ENCODE assay signal across 12 mouse cellular contexts in genomic region chr7:102170300-102170699, GRCm38 (mm10). TPM values are rescaled to one million over a fixed set of nuclear protein-coding genes. Genes with fewer than 3 reads are reported as not detected.
DNase-seq lines count a peak whose midpoint lies in the region; ATAC-seq and TF ChIP-seq lines count a peak whose summit lies in the region.
"Had no signal": no experiment of that assay in that cellular context is flagged by ENCODE, and none has a peak within 500 bp of the region (broad histone marks: within the 10 kb centered on the region; RNA-seq: fewer than 3 reads in every experiment).

No protein-coding gene starts in this region.

- H3K27ac ChIP-seq in midbrain, postnatal 0 days (ENCODE audit: low read depth, low read length), result no peak overlapping the region
- H3K27ac ChIP-seq in midbrain, embryonic 10.5 days (replicated peaks), result no peak overlapping the region
- no peak overlapping the region for H3K27ac ChIP-seq in stomach, postnatal 0 days (replicated peaks)
- H3K27ac ChIP-seq in intestine, embryonic 16.5 days (ENCODE audit: low read length), result no peak overlapping the region
- H3K27ac ChIP-seq: midbrain, embryonic 12.5 days; stomach, embryonic 15.5 days had no signal

- peak; percentile 36 for DNase-seq in heart, adult 11 months
- DNase-seq in heart, postnatal 10 days, result no peak
- no peak for DNase-seq in midbrain, postnatal 0 days (ENCODE audit: low spot score)
- no peak for DNase-seq in midbrain, embryonic 10.5 days (ENCODE audit: low spot score)
- DNase-seq in stomach, postnatal 0 days (ENCODE audit: low spot score), result no peak
- no peak for DNase-seq in testis, postnatal 14 days (ENCODE audit: low spot score)

- intact Hi-C loops in heart, postnatal 10 days (cut with DNase I), result no loop called here

- H3K4me3 ChIP-seq in midbrain, postnatal 0 days (ENCODE audit: low read depth, low read length), result no peak overlapping the region
- no peak overlapping the region for H3K4me3 ChIP-seq in midbrain, embryonic 10.5 days
- H3K4me3 ChIP-seq in stomach, postnatal 0 days (ENCODE audit: low read depth, low read length), result no peak overlapping the region
- H3K4me3 ChIP-seq in intestine, embryonic 16.5 days (ENCODE audit: low read length), result no peak overlapping the region
- H3K4me3 ChIP-seq: midbrain, embryonic 12.5 days; stomach, embryonic 15.5 days had no signal

- no peak overlapping the region for H3K9ac ChIP-seq in midbrain, postnatal 0 days (replicated peaks; ENCODE audit: low read length, poor library complexity, severe bottlenecking)
- no peak overlapping the region for H3K9ac ChIP-seq in stomach, postnatal 0 days (ENCODE audit: low read length)
- no peak overlapping the region for H3K9ac ChIP-seq in intestine, embryonic 16.5 days (ENCODE audit: low read depth, low read length)
- H3K9ac ChIP-seq: midbrain, embryonic 12.5 days; stomach, embryonic 15.5 days had no signal

- no peaks in the 10 kb centered on the region for H3K9me3 ChIP-seq in midbrain, postnatal 0 days (ENCODE audit: low read length)
- no peaks in the 10 kb centered on the region for H3K9me3 ChIP-seq in midbrain, embryonic 10.5 days (replicated peaks)
- H3K9me3 ChIP-seq in stomach, postnatal 0 days (ENCODE audit: control insufficient read depth, low read length), result no peaks in the 10 kb centered on the region
- no peaks in the 10 kb centered on the region for H3K9me3 ChIP-seq in intestine, embryonic 16.5 days (ENCODE audit: control insufficient read depth, low read length)
- H3K9me3 ChIP-seq: midbrain, embryonic 12.5 days; stomach, embryonic 15.5 days had no signal

- H3K36me3 ChIP-seq in midbrain, postnatal 0 days (ENCODE audit: insufficient read depth, low read length), result no peaks in the 10 kb centered on the region
- peaks cover 90% of the 10 kb centered on the region for H3K36me3 ChIP-seq in midbrain, embryonic 10.5 days
- H3K36me3 ChIP-seq in stomach, postnatal 0 days (ENCODE audit: control insufficient read depth, insufficient read depth, low read length), result peaks cover 6% of the 10 kb centered on the region
- H3K36me3 ChIP-seq in intestine, embryonic 16.5 days (ENCODE audit: control insufficient read depth, insufficient read depth, low read length), result 0 out of 2 replicates have a peak, but pooled peaks cover 3% of the 10 kb centered on the region

- ATAC-seq in midbrain, postnatal 0 days (ENCODE audit: low FRiP score), result no peak
- 0 out of 2 replicates have a peak, but pooled peaks have one; percentile 52 for ATAC-seq in common myeloid progenitor, adult 5-6 weeks (replicated peaks; ENCODE audit: low read depth, poor library complexity, severe bottlenecking)
- no peak for ATAC-seq in stomach, postnatal 0 days (ENCODE audit: low FRiP score, low TSS enrichment)
- no peak for ATAC-seq in intestine, embryonic 16.5 days
- ATAC-seq: inflammation-experienced regulatory T-cells, adult 6 months had no signal

- H3K4me1 ChIP-seq in midbrain, postnatal 0 days (ENCODE audit: insufficient read depth, low read length), result no peaks in the 10 kb centered on the region
- no peaks in the 10 kb centered on the region for H3K4me1 ChIP-seq in midbrain, embryonic 10.5 days
- H3K4me1 ChIP-seq in stomach, postnatal 0 days (replicated peaks; ENCODE audit: control insufficient read depth, insufficient read depth), result no peaks in the 10 kb centered on the region
- H3K4me1 ChIP-seq in intestine, embryonic 16.5 days (ENCODE audit: control insufficient read depth, insufficient read depth, low read length), result no peaks in the 10 kb centered on the region
- H3K4me1 ChIP-seq: midbrain, embryonic 12.5 days; stomach, embryonic 15.5 days had no signal

- peak; percentile 25 for TF ChIP-seq CTCF in midbrain, postnatal 0 days (IDR thresholded peaks at IDR 0.05)
- TF ChIP-seq CTCF in stomach, postnatal 0 days (IDR thresholded peaks at IDR 0.05; ENCODE audit: low read depth), result peak; percentile 60

- no peak overlapping the region for H3K4me2 ChIP-seq in midbrain, postnatal 0 days (ENCODE audit: low read depth, low read length, poor library complexity, severe bottlenecking)
- H3K4me2 ChIP-seq in stomach, postnatal 0 days (replicated peaks; ENCODE audit: low read depth), result no peak overlapping the region
- H3K4me2 ChIP-seq in intestine, embryonic 16.5 days (ENCODE audit: low read depth, low read length), result no peak overlapping the region
- H3K4me2 ChIP-seq: midbrain, embryonic 12.5 days; stomach, embryonic 15.5 days had no signal

- TF ChIP-seq EP300 in stomach, postnatal 0 days (optimal IDR thresholded peaks at IDR 0.05), result no peak

- no peaks in the 10 kb centered on the region for H3K27me3 ChIP-seq in midbrain, postnatal 0 days (ENCODE audit: insufficient read depth, low read length)
- no peaks in the 10 kb centered on the region for H3K27me3 ChIP-seq in midbrain, embryonic 10.5 days (ENCODE audit: low read depth, poor library complexity, severe bottlenecking)
- H3K27me3 ChIP-seq in stomach, postnatal 0 days (ENCODE audit: control insufficient read depth, insufficient read depth, low read length), result no peaks in the 10 kb centered on the region
- H3K27me3 ChIP-seq in intestine, embryonic 16.5 days (replicated peaks; ENCODE audit: control insufficient read depth, insufficient read depth, low read length), result no peaks in the 10 kb centered on the region
- H3K27me3 ChIP-seq: midbrain, embryonic 12.5 days; stomach, embryonic 15.5 days had no signal

RNA-seq across cellular contexts. Expression of gene Nup98, which starts 39.7 kb away (rescaled TPM):
- 10 to 100 TPM; 39.9 to 40.5 TPM for total RNA-seq in heart, postnatal 10 days (2021)
- 36.3 and 39.5 TPM in 2 replicates for total RNA-seq in midbrain, postnatal 0 days (2014; rRNA removed)
- polyA plus RNA-seq in midbrain, postnatal 0 days (2015; fragmentation: Nextera tagmentation; extraction: Ambion mirVana), result 10.0 and 10.2 TPM in 2 replicates
- 43.9 and 44.4 TPM in 2 replicates for polyA plus RNA-seq in midbrain, embryonic 10.5 days (2016; fragmentation: Nextera tagmentation; extraction: Ambion mirVana)
- 54.7 and 60.9 TPM in 2 replicates for total RNA-seq in common myeloid progenitor, adult 5-6 weeks (2017)
- polyA plus RNA-seq in stomach, postnatal 0 days (2015; fragmentation: Nextera tagmentation; extraction: Ambion mirVana), result 12.1 and 12.3 TPM in 2 replicates
- 27.5 and 27.9 TPM in 2 replicates for polyA plus RNA-seq in intestine, embryonic 16.5 days (2015; fragmentation: Nextera tagmentation; extraction: Ambion mirVana)

RNA-seq across cellular contexts. Expression of gene Pgap2, which starts 39.7 kb away (rescaled TPM):
- 10 to 100 TPM; 55.2 to 58.0 TPM for total RNA-seq in heart, postnatal 10 days (2021)
- 56.6 TPM in 2 replicates for total RNA-seq in midbrain, postnatal 0 days (2014; rRNA removed)
- 51.7 and 54.9 TPM in 2 replicates for polyA plus RNA-seq in midbrain, postnatal 0 days (2015; fragmentation: Nextera tagmentation; extraction: Ambion mirVana)
- polyA plus RNA-seq in midbrain, embryonic 10.5 days (2016; fragmentation: Nextera tagmentation; extraction: Ambion mirVana), result 48.7 and 49.2 TPM in 2 replicates
- 23.1 and 30.9 TPM in 2 replicates for total RNA-seq in common myeloid progenitor, adult 5-6 weeks (2017)
- 88.2 and 89.6 TPM in 2 replicates for polyA plus RNA-seq in stomach, postnatal 0 days (2015; fragmentation: Nextera tagmentation; extraction: Ambion mirVana)
- 121 and 126 TPM in 2 replicates for polyA plus RNA-seq in intestine, embryonic 16.5 days (2015; fragmentation: Nextera tagmentation; extraction: Ambion mirVana)

RNA-seq across cellular contexts. Expression of gene Chrna10, which starts 53.7 kb away (rescaled TPM):
- total RNA-seq in heart, postnatal 10 days (2021), result under 1 TPM; 0.10 to 0.30 TPM
- total RNA-seq in midbrain, postnatal 0 days (2014; rRNA removed), result 0.05 TPM in 1 of 2 replicates, not detected in the other
- not detected in 2 replicates for polyA plus RNA-seq in midbrain, postnatal 0 days (2015; fragmentation: Nextera tagmentation; extraction: Ambion mirVana)
- polyA plus RNA-seq in midbrain, embryonic 10.5 days (2016; fragmentation: Nextera tagmentation; extraction: Ambion mirVana), result not detected in 2 replicates
- 0.50 TPM in 1 of 2 replicates, not detected in the other for total RNA-seq in common myeloid progenitor, adult 5-6 weeks (2017)
- 0.04 TPM in 1 of 2 replicates, not detected in the other for polyA plus RNA-seq in stomach, postnatal 0 days (2015; fragmentation: Nextera tagmentation; extraction: Ambion mirVana)
- polyA plus RNA-seq in intestine, embryonic 16.5 days (2015; fragmentation: Nextera tagmentation; extraction: Ambion mirVana), result 0.09 and 0.10 TPM in 2 replicates
- total RNA-seq: heart, adult 18-20 months had no signal
- polyA plus RNA-seq: inflammation-experienced regulatory T-cells, adult 6 months; midbrain, embryonic 12.5 days; stomach, embryonic 15.5 days had no signal
